Mouse (Mus musculus) embryo, embryonic 11 days (tissue): Measurements from ENCODE around the gene Fbxo31.
"Not testable (repeated sequence)": the region's sequence is repeated elsewhere in the genome, so short reads cannot be mapped to it uniquely, and the experiment has no call there.

ENCODE experiments used
- DNase-seq: peaks from one replicate; pipeline ENCODE4 v3.0.0-alpha.2; 2015

Fbxo31 gene

GRCm38 (mm10) chr8:121578676-121579451 is at the start of gene Fbxo31:
TSS of gene Fbxo31 (minus strand) at chr8:121578806.
- peak; percentile 97 for DNase-seq

DNA sequence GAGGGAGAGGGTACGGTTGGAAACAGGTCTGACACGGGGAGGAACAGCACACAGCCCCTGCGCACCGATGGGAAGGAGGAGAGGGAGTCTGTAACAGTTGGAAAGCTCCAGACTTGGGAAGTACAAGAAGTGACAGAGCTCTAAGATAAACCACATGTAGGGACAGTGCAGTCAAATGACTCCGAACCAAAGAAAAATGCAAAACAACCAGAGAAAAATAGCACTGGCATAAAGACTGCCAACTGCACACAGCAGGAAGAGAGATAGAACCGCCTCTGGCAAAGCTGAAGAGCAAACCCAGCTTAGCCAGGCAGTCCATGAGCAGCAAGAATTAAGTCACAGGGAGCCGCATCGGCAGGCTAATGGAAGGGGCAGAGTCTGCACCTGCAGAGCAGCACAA is 44.4 kb upstream of the Fbxo31 start:
- no peak for DNase-seq

DNA sequence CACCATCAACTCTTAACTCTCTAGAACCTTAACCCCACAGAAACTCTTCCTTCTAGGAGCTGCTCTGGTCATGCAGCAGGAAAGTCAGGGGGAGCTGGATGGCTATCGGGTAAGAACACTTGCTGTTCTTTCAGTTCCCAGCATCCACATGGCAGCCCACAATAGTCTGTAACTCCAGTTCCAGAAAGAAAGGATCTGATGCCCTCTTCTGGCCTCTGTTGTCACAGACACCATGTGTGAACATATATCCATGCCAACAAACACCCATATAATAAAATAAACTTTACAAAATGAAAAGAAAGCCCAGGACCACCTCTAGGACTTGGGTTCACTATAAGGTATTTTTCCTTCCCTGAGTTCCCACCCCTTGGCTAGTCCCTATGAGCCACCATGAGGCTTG is 43.3 kb upstream of the Fbxo31 start:
- DNase-seq, result no peak

DNA sequence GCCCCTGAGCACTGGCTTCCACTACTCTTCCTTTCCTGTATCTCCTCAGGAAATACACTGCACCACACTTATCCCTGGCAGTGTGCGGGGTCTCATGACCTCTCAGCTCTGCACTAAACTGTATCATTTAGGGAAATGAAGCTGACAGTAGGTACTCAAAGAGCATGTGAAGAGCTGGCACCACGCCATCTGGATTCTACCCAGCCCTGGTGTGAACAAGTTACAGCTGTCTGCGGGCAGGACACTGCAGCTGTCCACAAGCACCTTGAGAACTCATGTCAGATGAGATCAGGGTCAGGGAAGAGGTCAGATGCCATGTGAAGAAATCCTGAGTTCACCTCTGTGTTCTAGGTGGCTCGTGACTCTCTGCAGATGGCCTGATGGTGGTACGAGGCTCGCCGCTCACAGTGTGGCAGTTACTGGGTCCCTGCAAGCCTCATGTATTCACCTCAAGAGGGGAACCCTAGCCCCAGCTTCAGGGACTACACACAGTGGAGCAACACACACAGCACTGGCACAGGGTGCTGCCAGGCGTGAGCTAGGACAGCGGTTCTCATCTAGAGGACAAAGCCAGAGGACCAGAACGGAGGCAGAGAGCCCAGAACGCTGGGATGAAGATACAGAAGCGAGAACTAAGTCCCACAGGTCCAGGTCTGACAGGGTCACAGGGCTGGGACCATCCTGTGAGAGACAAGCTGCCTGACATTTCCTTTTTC is 42.4 kb upstream of the Fbxo31 start:
- no peak for DNase-seq

GRCm38 (mm10) chr8:121619401-121619995 is 40.9 kb upstream of the Fbxo31 start:
- peak; percentile 10 for DNase-seq

- DNase-seq, result no peak
These were observed 34.8 kb upstream of the Fbxo31 start for GRCm38 (mm10) chr8:121613419-121613818.

DNA sequence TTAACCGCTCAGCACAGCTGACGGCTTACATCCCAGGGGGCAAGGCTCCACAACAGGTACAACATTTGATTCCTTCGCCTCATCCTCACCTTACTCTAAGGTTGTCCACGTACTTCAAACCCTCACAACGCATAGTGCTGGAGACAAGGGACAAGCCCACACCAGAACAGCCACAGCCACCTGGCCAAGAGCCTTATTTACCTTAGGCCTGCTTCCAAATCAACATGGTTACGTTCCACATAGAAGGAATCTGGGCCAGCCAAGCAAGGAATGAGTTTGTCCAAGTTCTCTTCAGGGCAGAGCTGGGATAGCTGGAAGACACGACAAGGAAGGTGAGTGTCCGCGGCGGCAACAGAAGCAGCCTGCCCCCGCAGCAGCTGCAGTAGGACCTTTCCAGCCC is 31.3 kb upstream of the Fbxo31 start:
- no peak for DNase-seq

DNA sequence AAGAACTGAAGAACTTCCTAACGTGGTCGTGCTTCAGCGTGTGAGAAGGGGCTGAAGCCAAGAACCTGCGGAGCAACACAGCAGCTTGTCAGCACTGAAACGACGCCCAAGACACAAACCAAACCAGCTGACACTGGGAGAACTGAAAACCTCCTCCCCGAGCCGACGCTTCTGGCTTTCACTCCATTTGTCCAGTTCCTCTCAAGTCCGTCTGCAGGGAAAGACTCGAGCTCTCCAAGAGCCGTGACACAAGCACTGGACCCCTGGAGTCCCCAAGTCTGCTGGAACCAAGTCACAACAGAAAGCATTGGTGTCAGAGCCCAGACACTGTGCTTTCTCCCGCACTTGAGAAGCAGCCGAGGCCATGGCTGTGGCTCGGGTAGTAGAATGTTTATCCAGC is 30.6 kb upstream of the Fbxo31 start:
- DNase-seq, result no peak

DNA sequence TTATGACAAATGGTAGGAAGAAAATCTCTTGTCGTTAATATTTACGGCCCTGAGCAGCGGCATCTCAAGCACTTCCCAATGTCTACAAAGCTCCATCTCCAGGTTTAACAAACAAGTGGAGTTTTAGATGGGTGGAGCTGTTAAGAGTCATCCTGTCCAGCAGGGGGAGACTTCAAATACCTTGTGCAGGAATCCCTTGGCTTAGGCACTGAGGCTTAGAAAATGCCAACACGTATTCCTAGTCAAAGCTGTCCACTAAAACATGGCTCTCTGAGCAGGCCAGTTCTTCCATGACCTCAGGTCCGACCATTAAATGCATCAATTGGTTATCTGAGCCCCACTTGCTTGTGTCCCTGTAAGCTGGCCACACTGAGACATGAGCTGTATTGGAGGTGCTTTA is 29.1 kb upstream of the Fbxo31 start:
- peak; percentile 35 for DNase-seq

GRCm38 (mm10) chr8:121603801-121604200 is 25.2 kb upstream of the Fbxo31 start:
- no peak for DNase-seq

- peak; percentile 70 for DNase-seq
These were observed 24.3 kb upstream of the Fbxo31 start for GRCm38 (mm10) chr8:121602860-121603259.

- DNase-seq, result no peak
These were observed 23.8 kb upstream of the Fbxo31 start for GRCm38 (mm10) chr8:121602411-121602810.

GRCm38 (mm10) chr8:121599842-121600241 is 21.2 kb upstream of the Fbxo31 start:
- DNase-seq, result no peak

GRCm38 (mm10) chr8:121598892-121599291 is 20.3 kb upstream of the Fbxo31 start:
- peak; percentile 80 for DNase-seq

- no peak for DNase-seq
These were observed 19.6 kb upstream of the Fbxo31 start for GRCm38 (mm10) chr8:121598190-121598589.

- not testable (repeated sequence) for DNase-seq
These were observed 18.9 kb upstream of the Fbxo31 start for GRCm38 (mm10) chr8:121597492-121597891.

GRCm38 (mm10) chr8:121593983-121594382 is 15.4 kb upstream of the Fbxo31 start:
- no peak for DNase-seq

DNA sequence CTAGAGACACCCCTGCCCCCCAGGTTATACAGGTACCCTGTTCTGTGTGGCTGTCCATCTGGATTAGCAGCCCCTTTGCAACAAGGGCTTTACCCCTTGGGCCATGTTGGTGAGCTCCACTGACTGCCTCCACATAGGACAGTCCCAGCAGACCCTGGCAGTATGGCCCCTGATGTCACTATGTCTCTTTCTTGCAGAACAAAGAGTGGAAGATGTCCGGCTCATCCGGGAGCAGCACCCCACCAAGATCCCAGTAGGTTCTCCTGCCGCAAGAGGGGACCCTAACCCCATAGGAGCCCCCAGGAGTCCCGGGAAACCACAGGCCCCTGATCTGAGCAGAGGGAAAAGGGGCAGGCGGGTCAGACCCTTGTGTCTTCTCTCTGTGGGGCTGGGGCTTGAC is 14.7 kb upstream of the Fbxo31 start:
- DNase-seq, result no peak

DNA sequence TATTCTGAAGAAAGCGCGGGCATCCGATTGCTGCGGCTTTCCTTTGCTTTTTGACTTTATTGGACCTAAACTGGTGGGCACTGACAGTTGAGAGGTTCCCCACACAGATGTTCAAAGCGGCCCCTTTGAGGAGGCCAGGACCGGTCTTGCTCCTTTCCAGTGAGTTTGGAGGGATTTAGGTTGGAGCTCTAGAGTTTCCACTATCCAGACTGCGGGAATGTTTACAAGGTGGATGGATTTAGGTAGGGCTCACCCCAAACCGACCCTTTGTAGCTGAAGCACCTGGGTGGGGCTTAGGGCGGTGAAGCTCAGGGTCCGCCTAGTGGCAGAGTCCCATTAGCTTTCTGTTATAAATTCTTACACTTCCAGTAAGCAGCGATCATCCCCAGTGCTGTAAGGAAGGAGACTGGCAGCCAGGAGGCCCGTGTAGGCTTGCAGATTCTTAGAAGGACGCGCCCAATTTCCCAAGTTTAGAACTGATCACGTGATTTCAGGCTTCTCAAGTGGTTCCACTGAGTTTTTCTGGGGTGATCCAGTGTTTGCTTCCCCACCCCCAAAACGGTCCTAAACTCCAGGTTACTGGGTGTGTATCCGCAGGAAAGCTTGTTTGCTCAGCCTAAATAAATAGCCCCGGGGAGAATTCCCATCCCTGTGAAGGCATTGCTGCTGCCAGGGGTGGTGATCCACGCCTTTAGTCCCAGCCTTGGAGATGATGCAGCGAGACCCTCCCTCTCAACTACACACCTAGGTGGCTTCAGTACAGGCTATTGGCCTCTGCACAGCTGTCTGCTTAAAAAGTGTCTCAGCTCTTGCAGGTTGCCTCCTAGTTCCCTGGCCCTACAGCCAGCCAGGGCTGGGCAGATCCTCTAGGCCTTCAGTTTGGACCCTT is 12.8 kb upstream of the Fbxo31 start:
- peak; percentile 71 for DNase-seq

- DNase-seq, result peak; percentile 97
These were observed 11.9 kb upstream of the Fbxo31 start, which contains the start of gene Map1lc3b for GRCm38 (mm10) chr8:121590203-121591177. TSS of gene Map1lc3b (plus strand) at chr8:121590361.

- DNase-seq, result no peak
These were observed 10.7 kb upstream of the Fbxo31 start for GRCm38 (mm10) chr8:121589205-121589726.
